Mouse (Mus musculus): ENCODE measurements around the gene Olfr432. TPM values are rescaled to one million over a fixed set of nuclear protein-coding genes. Genes with fewer than 3 reads are reported as not detected.
"Not testable (repeated sequence)": the region's sequence is repeated elsewhere in the genome, so short reads cannot be mapped to it uniquely, and the experiment has no call there.

The Olfr432 gene
- polyA plus RNA-seq, 1 experiment from 2014 or later: not detected

DNA sequence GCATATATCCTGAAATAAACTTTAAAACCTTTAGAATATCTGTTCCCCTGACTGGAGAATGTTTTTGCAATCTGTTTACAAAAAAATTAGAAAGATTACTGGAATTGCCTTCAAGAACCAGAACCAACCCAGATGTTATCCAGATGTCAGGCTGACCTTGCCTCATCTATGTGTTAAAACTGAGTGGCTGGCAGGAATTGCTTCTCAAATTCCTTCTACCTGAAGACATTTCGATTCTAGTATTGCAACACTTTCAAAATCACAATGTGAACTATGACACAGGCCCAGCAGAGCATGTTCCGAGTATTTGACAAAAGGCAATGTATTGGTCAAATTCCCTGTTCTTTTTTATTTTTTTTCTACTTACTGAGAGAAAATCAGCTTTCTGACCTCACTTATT is 4.6 kb upstream of the Olfr432 start:
- Histone ChIP-seq H3K4me3 (ENCODE audit: low read depth, low read length) (no peak overlapping the region), H3K27ac (ENCODE audit: low read depth, low read length) (no peak overlapping the region), H3K36me3 (ENCODE audit: control insufficient read depth, insufficient read depth, low read length) (no peaks in the 10 kb centered on the region), H3K27me3 (ENCODE audit: control insufficient read depth, insufficient read depth, low read length) (no peaks in the 10 kb centered on the region), H3K9ac (ENCODE audit: low read length) (no peak overlapping the region), H3K9me3 (ENCODE audit: control insufficient read depth, low read length) (no peaks in the 10 kb centered on the region), H3K4me2 (ENCODE audit: low read depth) (no peak overlapping the region), H3K4me1 (ENCODE audit: control insufficient read depth, insufficient read depth, low read length) (no peaks in the 10 kb centered on the region)
- 78% methylated on average over 2 of the region's 2 CpGs for WGBS
- no peak for ATAC-seq (ENCODE audit: insufficient read depth, low FRiP score, low TSS enrichment)
- no peak for DNase-seq (ENCODE audit: low spot score)

DNA sequence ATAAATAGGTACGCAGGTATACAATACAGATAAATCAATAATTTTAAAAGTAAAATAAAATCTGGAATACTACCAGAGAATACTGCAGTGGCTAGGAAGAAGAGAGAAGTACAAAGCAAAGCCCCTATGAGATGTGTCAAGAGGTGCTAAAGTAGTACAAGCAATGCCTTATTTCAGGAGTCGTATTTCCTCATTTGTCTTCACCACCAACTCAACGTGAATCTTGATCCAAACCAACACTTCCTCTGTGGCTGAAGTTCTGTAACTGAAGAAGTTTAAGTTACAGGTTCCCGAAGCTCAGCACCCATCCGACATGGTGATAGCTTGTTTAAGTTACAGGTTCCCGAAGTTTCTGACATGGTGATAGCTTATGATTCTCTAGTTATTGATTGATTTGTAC is 778 bp upstream of the Olfr432 start:
- WGBS: 86% methylated on average over 6 of the region's 6 CpGs
- H3K9me3 ChIP-seq (ENCODE audit: control insufficient read depth, low read length); H3K27ac ChIP-seq (ENCODE audit: low read depth, low read length); H3K4me3 ChIP-seq (ENCODE audit: low read depth, low read length); ATAC-seq (ENCODE audit: insufficient read depth, low FRiP score, low TSS enrichment); H3K4me2 ChIP-seq (ENCODE audit: low read depth); H3K27me3 ChIP-seq (ENCODE audit: control insufficient read depth, insufficient read depth, low read length); H3K36me3 ChIP-seq (ENCODE audit: control insufficient read depth, insufficient read depth, low read length); H3K4me1 ChIP-seq (ENCODE audit: control insufficient read depth, insufficient read depth, low read length); H3K9ac ChIP-seq (ENCODE audit: low read length); DNase-seq (ENCODE audit: low spot score): not testable (repeated sequence)

DNA sequence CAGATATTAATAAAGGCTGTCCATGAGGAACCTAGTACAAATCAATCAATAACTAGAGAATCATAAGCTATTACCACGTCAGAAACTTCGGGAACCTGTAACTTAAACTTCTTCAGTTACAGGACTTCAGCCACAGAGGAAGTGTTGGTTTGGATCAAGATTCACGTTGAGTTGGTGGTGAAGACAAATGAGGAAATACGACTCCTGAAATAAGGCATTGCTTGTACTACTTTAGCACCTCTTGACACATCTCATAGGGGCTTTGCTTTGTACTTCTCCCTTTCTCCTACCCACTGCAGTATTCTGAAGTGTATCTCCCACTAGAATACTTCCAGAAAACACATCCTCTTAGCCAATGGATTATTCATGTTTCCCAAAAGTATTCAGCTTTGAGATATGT is 352 bp downstream of the Olfr432 start:
- WGBS: 65% methylated on average over 4 of the region's 4 CpGs
- H3K4me1 ChIP-seq (ENCODE audit: control insufficient read depth, insufficient read depth, low read length); H3K9ac ChIP-seq (ENCODE audit: low read length); H3K9me3 ChIP-seq (ENCODE audit: control insufficient read depth, low read length); H3K36me3 ChIP-seq (ENCODE audit: control insufficient read depth, insufficient read depth, low read length); DNase-seq (ENCODE audit: low spot score); H3K27me3 ChIP-seq (ENCODE audit: control insufficient read depth, insufficient read depth, low read length); H3K4me3 ChIP-seq (ENCODE audit: low read depth, low read length); H3K27ac ChIP-seq (ENCODE audit: low read depth, low read length); ATAC-seq (ENCODE audit: insufficient read depth, low FRiP score, low TSS enrichment); H3K4me2 ChIP-seq (ENCODE audit: low read depth): not testable (repeated sequence)

DNA sequence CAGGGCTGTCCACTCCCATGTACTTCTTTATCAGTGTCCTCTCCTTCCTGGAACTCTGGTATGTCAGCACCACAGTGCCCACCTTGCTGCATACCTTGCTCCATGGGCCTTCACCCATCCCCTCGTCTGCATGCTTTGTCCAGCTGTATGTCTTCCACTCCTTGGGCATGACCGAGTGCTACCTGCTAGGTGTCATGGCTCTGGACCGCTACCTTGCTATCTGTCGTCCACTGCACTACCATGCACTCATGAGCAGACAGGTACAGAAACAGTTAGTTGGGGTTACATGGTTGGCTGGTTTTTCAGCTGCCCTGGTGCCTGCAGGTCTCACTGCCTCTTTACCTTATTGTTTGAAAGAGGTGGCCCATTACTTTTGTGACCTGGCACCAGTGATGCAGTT is 1.5 kb downstream of the Olfr432 start:
- Histone ChIP-seq H3K9ac (ENCODE audit: low read length) (no peak overlapping the region), H3K4me3 (ENCODE audit: low read depth, low read length) (no peak overlapping the region), H3K36me3 (ENCODE audit: control insufficient read depth, insufficient read depth, low read length) (no peaks in the 10 kb centered on the region), H3K27ac (ENCODE audit: low read depth, low read length) (no peak overlapping the region), H3K4me1 (ENCODE audit: control insufficient read depth, insufficient read depth, low read length) (no peaks in the 10 kb centered on the region), H3K27me3 (ENCODE audit: control insufficient read depth, insufficient read depth, low read length) (no peaks in the 10 kb centered on the region), H3K4me2 (ENCODE audit: low read depth) (no peak overlapping the region), H3K9me3 (ENCODE audit: control insufficient read depth, low read length) (no peaks in the 10 kb centered on the region)
- DNase-seq (ENCODE audit: low spot score): no peak
- no peak for ATAC-seq (ENCODE audit: insufficient read depth, low FRiP score, low TSS enrichment)
- WGBS: 94% methylated on average over 4 of the region's 4 CpGs

DNA sequence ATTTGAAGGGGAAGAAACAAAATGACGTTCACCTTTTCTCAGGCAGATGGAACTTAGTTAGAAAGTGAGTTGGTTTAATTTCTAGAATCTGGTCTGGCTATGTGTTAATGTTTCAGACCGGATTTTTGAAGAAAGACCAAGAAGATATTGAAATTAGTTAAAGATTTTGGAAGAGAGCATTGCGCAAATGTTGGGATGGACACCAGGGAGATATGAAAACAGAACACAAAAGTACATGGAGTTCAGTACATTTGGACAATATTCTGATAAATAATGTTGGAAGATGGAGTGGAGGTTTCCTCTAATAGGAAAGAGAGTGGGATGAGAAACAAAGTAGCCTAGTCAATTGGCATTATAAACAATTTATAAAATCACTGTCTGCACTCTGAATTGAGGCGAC is 2.5 kb downstream of the Olfr432 start:
- WGBS: 88% methylated on average over 4 of the region's 4 CpGs
- Histone ChIP-seq H3K4me3 (ENCODE audit: low read depth, low read length) (no peak overlapping the region), H3K36me3 (ENCODE audit: control insufficient read depth, insufficient read depth, low read length) (no peaks in the 10 kb centered on the region), H3K9me3 (ENCODE audit: control insufficient read depth, low read length) (no peaks in the 10 kb centered on the region), H3K27me3 (ENCODE audit: control insufficient read depth, insufficient read depth, low read length) (no peaks in the 10 kb centered on the region), H3K4me2 (ENCODE audit: low read depth) (no peak overlapping the region), H3K9ac (ENCODE audit: low read length) (no peak overlapping the region), H3K4me1 (ENCODE audit: control insufficient read depth, insufficient read depth, low read length) (no peaks in the 10 kb centered on the region), H3K27ac (ENCODE audit: low read depth, low read length) (no peak overlapping the region)
- ATAC-seq (ENCODE audit: insufficient read depth, low FRiP score, low TSS enrichment) (no peak), DNase-seq (ENCODE audit: low spot score) (no peak)

DNA sequence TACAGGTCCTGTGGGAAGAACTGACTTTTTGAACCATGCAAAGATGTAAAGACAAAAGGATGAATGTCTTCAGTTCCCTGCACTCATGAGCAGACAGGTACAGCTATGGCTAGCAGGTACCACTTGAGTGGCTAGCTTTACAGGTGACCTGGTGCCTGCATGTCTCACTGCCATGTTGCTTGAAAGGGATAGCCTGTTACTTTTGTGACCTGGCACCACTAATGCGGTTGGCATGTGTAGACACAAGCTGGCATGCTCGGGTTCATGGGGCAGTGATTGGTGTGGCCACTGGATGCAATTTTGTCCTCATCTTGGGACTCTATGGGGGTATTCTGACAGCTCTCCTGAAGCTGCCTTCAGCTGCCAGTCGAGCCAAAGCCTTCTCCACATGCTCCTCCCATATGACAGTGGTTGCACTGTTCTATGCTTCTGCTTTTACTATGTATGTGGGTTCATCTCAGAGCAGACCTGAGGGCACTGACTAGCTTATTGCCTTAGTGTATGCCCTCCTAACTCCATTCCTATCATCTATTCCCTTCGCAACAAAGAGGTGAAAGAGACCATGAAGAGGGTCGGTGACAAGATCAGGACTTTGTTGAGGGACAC is 3.0 kb downstream of the Olfr432 start:
- DNase-seq (ENCODE audit: low spot score) (no peak), ATAC-seq (ENCODE audit: insufficient read depth, low FRiP score, low TSS enrichment) (no peak)
- Histone ChIP-seq H3K27ac (ENCODE audit: low read depth, low read length) (no peak overlapping the region), H3K4me1 (ENCODE audit: control insufficient read depth, insufficient read depth, low read length) (no peaks in the 10 kb centered on the region), H3K36me3 (ENCODE audit: control insufficient read depth, insufficient read depth, low read length) (no peaks in the 10 kb centered on the region), H3K9ac (ENCODE audit: low read length) (no peak overlapping the region), H3K4me3 (ENCODE audit: low read depth, low read length) (no peak overlapping the region), H3K9me3 (ENCODE audit: control insufficient read depth, low read length) (no peaks in the 10 kb centered on the region), H3K4me2 (ENCODE audit: low read depth) (no peak overlapping the region), H3K27me3 (ENCODE audit: control insufficient read depth, insufficient read depth, low read length) (no peaks in the 10 kb centered on the region)
- 88% methylated on average over 5 of the region's 5 CpGs for WGBS

DNA sequence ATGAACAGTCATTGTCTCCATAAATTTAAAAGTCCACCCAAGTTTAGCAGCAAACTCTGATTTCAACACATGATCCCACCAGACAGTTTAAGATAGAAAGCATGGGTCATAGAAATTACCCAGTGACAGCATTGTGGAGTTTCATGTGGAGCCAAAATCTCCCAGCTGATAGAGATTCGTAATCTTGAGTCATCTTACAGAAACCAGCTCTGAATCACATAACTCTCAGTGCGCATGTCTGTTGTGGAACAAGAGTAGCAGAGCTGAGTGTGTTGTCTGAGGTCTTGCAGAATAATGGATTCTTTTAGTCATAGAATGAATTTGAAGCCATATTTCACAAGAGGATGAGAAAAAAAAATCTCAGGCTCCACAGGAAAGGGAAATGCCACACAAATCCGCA is 4.0 kb downstream of the Olfr432 start:
- H3K9me3 ChIP-seq (ENCODE audit: control insufficient read depth, low read length): no peaks in the 10 kb centered on the region
- H3K4me3 ChIP-seq (ENCODE audit: low read depth, low read length): no peak overlapping the region
- DNase-seq (ENCODE audit: low spot score) (no peak), ATAC-seq (ENCODE audit: insufficient read depth, low FRiP score, low TSS enrichment) (no peak)
- H3K36me3 ChIP-seq (ENCODE audit: control insufficient read depth, insufficient read depth, low read length): no peaks in the 10 kb centered on the region
- no peak overlapping the region for H3K9ac ChIP-seq (ENCODE audit: low read length)
- 87% methylated on average over 3 of the region's 3 CpGs for WGBS
- no peaks in the 10 kb centered on the region for H3K4me1 ChIP-seq (ENCODE audit: control insufficient read depth, insufficient read depth, low read length)
- H3K27me3 ChIP-seq (ENCODE audit: control insufficient read depth, insufficient read depth, low read length): no peaks in the 10 kb centered on the region
- H3K4me2 ChIP-seq (ENCODE audit: low read depth): no peak overlapping the region
- no peak overlapping the region for H3K27ac ChIP-seq (ENCODE audit: low read depth, low read length)

DNA sequence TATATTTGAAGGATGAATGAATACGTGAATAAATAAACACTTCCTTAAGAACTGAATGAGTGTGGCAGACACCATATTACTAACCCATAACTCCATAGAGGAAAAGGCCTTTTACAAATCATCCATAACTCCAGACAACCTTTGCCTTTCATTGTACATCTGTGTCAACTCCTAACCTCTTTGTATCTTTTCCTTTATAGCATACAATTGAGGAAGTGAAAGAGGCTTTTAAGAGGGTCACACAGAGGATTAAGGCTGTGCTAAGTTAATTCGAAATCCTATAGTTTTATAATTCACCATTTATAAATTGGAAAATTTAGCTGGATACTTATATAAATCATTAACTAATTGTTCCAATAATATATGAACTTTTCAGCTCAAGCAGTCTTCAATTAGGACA is 6.2 kb downstream of the Olfr432 start:
- no peak for DNase-seq (ENCODE audit: low spot score)
- H3K9ac ChIP-seq (ENCODE audit: low read length): no peak overlapping the region
- H3K27me3 ChIP-seq (ENCODE audit: control insufficient read depth, insufficient read depth, low read length): no peaks in the 10 kb centered on the region
- H3K4me1 ChIP-seq (ENCODE audit: control insufficient read depth, insufficient read depth, low read length): no peaks in the 10 kb centered on the region
- WGBS: 82% methylated on average over 2 of the region's 2 CpGs
- H3K4me3 ChIP-seq (ENCODE audit: low read depth, low read length): no peak overlapping the region
- H3K9me3 ChIP-seq (ENCODE audit: control insufficient read depth, low read length): no peaks in the 10 kb centered on the region
- no peak for ATAC-seq (ENCODE audit: insufficient read depth, low FRiP score, low TSS enrichment)
- no peak overlapping the region for H3K4me2 ChIP-seq (ENCODE audit: low read depth)
- H3K36me3 ChIP-seq (ENCODE audit: control insufficient read depth, insufficient read depth, low read length): no peaks in the 10 kb centered on the region
- H3K27ac ChIP-seq (ENCODE audit: low read depth, low read length): no peak overlapping the region

DNA sequence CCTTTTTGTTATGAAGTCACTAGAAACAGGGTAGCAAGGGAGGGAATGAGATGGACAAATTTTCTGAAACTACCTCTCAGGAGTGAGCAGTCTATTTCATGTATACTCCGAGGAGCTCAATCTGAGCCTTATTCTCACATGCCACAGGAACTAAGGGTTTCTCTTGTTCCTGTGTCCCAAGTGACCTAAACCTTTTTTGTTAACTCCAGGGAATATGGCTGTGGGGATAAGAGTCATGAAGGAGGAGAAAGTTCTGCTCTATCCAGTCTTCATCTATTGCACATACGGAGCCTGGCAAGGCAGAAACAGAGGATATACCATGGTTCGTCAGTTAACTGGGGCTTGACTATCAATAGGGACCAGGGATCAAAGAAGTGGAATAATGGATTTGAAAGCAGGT is 17.3 kb downstream of the Olfr432 start, which contains the start of gene Olfr430:
Gene Olfr430 (plus strand): TSS at position 301 of the 400 bp plus-strand sequence.
- WGBS: 94% methylated on average over 3 of the region's 3 CpGs
- DNase-seq (ENCODE audit: low spot score) (no peak), ATAC-seq (ENCODE audit: insufficient read depth, low FRiP score, low TSS enrichment) (no peak)
- Histone ChIP-seq H3K4me3 (ENCODE audit: low read depth, low read length) (no peak within 1 kb of the TSS), H3K36me3 (ENCODE audit: control insufficient read depth, insufficient read depth, low read length) (no peaks in the 10 kb centered on the region), H3K27me3 (ENCODE audit: control insufficient read depth, insufficient read depth, low read length) (no peaks in the 10 kb centered on the region), H3K4me1 (ENCODE audit: control insufficient read depth, insufficient read depth, low read length) (no peaks in the 10 kb centered on the region), H3K9me3 (ENCODE audit: control insufficient read depth, low read length) (no peaks in the 10 kb centered on the region), H3K4me2 (ENCODE audit: low read depth) (no peak within 1 kb of the TSS), H3K27ac (ENCODE audit: low read depth, low read length) (no peak within 1 kb of the TSS), H3K9ac (ENCODE audit: low read length) (no peak within 1 kb of the TSS)

Data from neural tube, embryonic 11.5 days (tissue).